Mouse (Mus musculus) neural tube, embryonic 14.5 days (tissue): ENCODE data around the gene Sh2b1. TPM values are rescaled to one million over a fixed set of nuclear protein-coding genes. Genes with fewer than 3 reads are reported as not detected.

Source experiments
- ATAC-seq: fragments of 200-750 bp; cut with Nextera tagmentation; 2 replicates; pipeline ENCODE4 v1.8.0; 2017; ENCODE audit warnings: low read depth, mild to moderate bottlenecking, moderate TSS enrichment, moderate library complexity
- H3K27ac ChIP-seq: fragments of 300-500 bp; sonication (generic); 2 replicates; pipeline ENCODE4 v1.5.1; 2014; ENCODE audit warnings: low read depth, mild to moderate bottlenecking, control low read depth, low read length, moderate library complexity, mixed read lengths
- H3K27me3 ChIP-seq: fragments of 300-500 bp; sonication (generic); 2 replicates; pipeline ENCODE4 v1.6.1; 2014; ENCODE audit warnings: low read length; ENCODE audit not compliant: control insufficient read depth, insufficient read depth
- H3K36me3 ChIP-seq: fragments of 300-500 bp; sonication (generic); 2 replicates; pipeline ENCODE4 v1.6.1; 2014; ENCODE audit warnings: low read length, mixed read lengths; ENCODE audit not compliant: control insufficient read depth, insufficient read depth
- H3K4me1 ChIP-seq: fragments of 300-500 bp; sonication (generic); 2 replicates; pipeline ENCODE4 v1.6.1; 2014; ENCODE audit warnings: low read length; ENCODE audit not compliant: control insufficient read depth, insufficient read depth
- H3K4me2 ChIP-seq: fragments of 300-500 bp; sonication (generic); 2 replicates; pipeline ENCODE4 v1.6.1; 2014; ENCODE audit warnings: mild to moderate bottlenecking, low read depth, low read length, control low read depth
- H3K4me3 ChIP-seq: fragments of 300-500 bp; sonication (generic); 2 replicates; pipeline ENCODE4 v1.5.1; 2014; ENCODE audit warnings: low read depth, low read length, control low read depth, mixed read lengths
- H3K9ac ChIP-seq: fragments of 300-500 bp; sonication (generic); replicated peaks from 2 replicates; pipeline ENCODE4 v1.6.1; 2014; ENCODE audit warnings: low read depth, mild to moderate bottlenecking, control low read depth, low read length, mixed read lengths
- H3K9me3 ChIP-seq: fragments of 300-500 bp; sonication (generic); 2 replicates; pipeline ENCODE4 v1.6.1; 2016; ENCODE audit warnings: low read length; ENCODE audit not compliant: control insufficient read depth
- WGBS: fragments of 180-500 bp; shearing (Covaris S2); extraction: QIAGEN DNeasy Blood & Tissue Kit; methylation state at CpG from one replicate; pipeline ENCODE4 v1.1.7; 2014; 5-methylcytosine and 5-hydroxymethylcytosine counted together
- polyA plus RNA-seq: library from polyadenylated mRNA; unstranded; fragments of >200 nt; fragmentation: Nextera tagmentation; extraction: Ambion mirVana; gene quantifications from 2 replicates; pipeline ENCODE4 v1.2.1, GENCODE M21; 2014

Sh2b1 gene
- 59.5 and 61.1 TPM in 2 replicates for polyA plus RNA-seq

DNA sequence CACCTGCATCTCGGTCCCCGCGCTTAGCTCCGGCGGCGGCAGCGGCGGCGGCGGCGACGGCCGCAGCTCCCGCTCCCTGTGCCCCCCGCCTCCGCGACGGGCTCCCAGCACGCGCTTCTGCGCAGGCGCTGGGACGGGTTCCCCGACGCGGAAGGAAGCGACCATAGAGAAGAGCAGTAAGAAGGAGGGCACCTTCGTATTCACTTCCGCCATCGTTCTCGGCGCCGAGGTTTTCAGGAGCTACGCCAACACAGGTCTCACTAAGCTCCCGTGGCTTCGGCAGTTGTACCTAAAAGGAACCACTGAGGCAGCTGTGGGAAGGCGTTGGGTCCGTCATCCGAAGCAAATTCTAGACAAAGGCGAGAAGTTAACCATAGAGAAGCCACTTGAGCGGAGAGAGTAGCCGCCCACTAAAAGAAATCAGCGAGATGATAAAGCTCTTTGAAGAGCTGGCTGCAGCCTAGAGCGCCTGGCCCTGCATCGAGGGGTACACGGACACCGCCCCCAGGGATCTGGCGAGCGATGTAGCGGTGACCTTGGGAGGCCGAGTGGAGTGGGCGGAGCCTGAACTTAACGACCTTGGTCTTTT lies at the start of gene Sh2b1:
Gene Sh2b1 (minus strand): TSS at position 432 of the 589 bp plus-strand sequence.
- peaks cover 16% of the 10 kb centered on the region for H3K4me1 ChIP-seq
- peak within 1 kb of the TSS; percentile 91 for H3K27ac ChIP-seq
- under 1% methylated on average over 53 of the region's 53 CpGs for WGBS
- no peaks in the 10 kb centered on the region for H3K27me3 ChIP-seq
- peak within 1 kb of the TSS; percentile 96 for H3K9ac ChIP-seq
- H3K4me2 ChIP-seq, result peak within 1 kb of the TSS; percentile 87
- ATAC-seq, result peak; percentile 93
- H3K9me3 ChIP-seq, result no peaks in the 10 kb centered on the region
- H3K36me3 ChIP-seq, result peaks cover 18% of the 10 kb centered on the region
- peak within 1 kb of the TSS; percentile 83 for H3K4me3 ChIP-seq

DNA sequence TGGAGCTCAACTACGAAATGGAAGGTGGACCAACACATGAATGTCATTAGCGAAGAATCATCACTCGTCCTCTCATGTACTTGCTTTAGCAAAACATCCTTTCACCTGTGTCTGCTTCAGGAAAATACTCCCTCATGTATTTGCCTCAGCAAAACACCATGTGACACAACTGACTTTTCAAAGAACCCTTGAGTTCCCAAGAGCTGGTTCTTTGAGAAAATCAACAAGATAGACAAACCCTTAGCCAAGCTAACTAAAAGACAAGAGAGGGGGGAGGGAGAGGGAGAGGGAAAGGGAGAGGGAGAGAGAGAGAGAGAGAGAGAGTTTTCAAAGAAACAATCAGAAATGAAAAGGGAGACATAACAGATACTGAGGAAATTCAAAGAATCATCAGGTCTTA lies 48.1 kb upstream of the Sh2b1 start:
- H3K9me3 ChIP-seq, result no peaks in the 10 kb centered on the region
- no peak overlapping the region for H3K4me2 ChIP-seq
- H3K36me3 ChIP-seq, result no peaks in the 10 kb centered on the region
- WGBS, result 79% methylated on average over 3 of the region's 3 CpGs
- no peaks in the 10 kb centered on the region for H3K4me1 ChIP-seq
- no peaks in the 10 kb centered on the region for H3K27me3 ChIP-seq
- no peak overlapping the region for H3K27ac ChIP-seq
- ATAC-seq, result no peak
- H3K4me3 ChIP-seq, result no peak overlapping the region
- H3K9ac ChIP-seq, result no peak overlapping the region

DNA sequence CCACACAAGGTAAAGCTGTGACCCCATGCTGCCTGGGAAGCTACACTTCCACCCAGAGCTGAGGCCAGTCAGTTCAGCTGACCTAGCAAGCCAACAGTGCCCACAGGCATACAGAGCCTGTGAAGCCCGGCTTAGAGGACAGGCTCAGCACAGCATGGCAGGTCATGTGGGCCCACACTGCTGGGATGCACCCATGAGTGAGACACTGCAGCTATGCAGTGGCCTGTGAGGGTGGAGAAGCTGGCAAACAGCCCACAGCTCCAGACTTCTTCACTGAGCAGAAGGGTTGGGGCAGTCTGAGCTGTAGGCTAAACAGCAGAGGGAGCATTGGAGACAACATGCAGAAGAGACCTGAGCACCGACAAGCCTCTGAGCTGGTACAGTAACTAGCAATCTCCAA lies 44.3 kb upstream of the Sh2b1 start:
- no peak for ATAC-seq
- H3K36me3 ChIP-seq, result no peaks in the 10 kb centered on the region
- no peak overlapping the region for H3K4me2 ChIP-seq
- no peaks in the 10 kb centered on the region for H3K27me3 ChIP-seq
- H3K9me3 ChIP-seq, result no peaks in the 10 kb centered on the region
- no peak overlapping the region for H3K27ac ChIP-seq
- no peak overlapping the region for H3K9ac ChIP-seq
- H3K4me3 ChIP-seq, result no peak overlapping the region
- no peaks in the 10 kb centered on the region for H3K4me1 ChIP-seq
- WGBS, result 76% methylated on average over 2 of the region's 2 CpGs

DNA sequence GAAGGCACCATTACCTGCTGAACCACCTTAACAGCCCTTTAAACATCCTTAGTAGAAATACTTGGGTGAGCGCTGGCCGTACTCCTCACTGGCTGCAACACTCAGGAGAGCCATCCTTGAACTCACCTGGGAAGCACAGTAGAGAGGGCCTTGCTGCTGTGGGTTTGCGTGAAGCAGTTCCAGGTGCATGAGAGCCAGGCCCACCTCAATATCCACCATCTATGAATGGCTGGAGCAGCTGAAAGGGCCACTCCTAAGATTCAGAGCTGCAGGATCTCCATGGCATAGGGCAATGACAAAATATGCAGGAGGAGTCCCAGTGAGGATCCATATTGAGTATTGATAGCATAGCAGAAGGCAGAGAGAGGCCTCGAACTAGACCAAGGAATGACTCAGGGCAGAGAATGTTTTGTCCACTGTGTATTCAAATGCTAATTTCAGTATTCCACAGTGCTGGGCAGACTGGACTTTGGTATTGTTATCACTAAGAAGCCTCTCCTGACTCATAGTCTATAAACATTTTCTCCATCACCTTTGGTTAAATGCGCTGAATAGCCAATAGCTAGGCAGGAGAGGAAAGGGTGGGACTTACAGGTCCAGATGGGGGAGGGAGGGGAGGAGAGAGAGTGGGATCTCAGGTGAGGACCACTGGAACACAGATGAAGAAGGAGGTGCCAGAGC lies 43.2 kb upstream of the Sh2b1 start:
- no peak overlapping the region for H3K4me3 ChIP-seq
- H3K4me1 ChIP-seq, result no peaks in the 10 kb centered on the region
- H3K36me3 ChIP-seq, result no peaks in the 10 kb centered on the region
- no peaks in the 10 kb centered on the region for H3K27me3 ChIP-seq
- 81% methylated on average over 5 of the region's 5 CpGs for WGBS
- no peak for ATAC-seq
- H3K9me3 ChIP-seq, result no peaks in the 10 kb centered on the region
- no peak overlapping the region for H3K9ac ChIP-seq
- H3K27ac ChIP-seq, result no peak overlapping the region
- no peak overlapping the region for H3K4me2 ChIP-seq

DNA sequence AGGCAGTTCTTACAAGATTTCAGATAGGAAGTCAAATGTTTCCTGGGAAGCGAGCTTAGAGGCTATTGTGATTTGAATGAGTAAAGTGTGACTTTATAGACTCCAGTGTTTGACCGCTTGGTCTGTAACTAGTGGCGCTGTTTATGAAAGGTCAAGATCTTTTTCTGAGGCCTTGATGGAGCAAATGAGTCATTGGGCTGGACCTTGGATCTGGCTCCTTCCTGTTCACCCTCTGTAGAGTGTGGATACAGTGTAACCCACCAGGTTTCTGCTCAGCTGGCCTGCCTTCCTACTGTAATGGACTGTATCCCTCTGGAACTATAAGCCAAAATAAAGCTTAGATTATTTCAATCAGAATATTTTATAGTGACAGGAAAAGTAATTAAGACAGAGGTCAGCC lies 36.1 kb upstream of the Sh2b1 start:
- H3K9me3 ChIP-seq, result no peaks in the 10 kb centered on the region
- no peak for ATAC-seq
- H3K4me2 ChIP-seq, result no peak overlapping the region
- H3K4me3 ChIP-seq, result no peak overlapping the region
- H3K36me3 ChIP-seq, result no peaks in the 10 kb centered on the region
- H3K4me1 ChIP-seq, result no peaks in the 10 kb centered on the region
- H3K9ac ChIP-seq, result no peak overlapping the region
- H3K27ac ChIP-seq, result no peak overlapping the region
- no peaks in the 10 kb centered on the region for H3K27me3 ChIP-seq
- 85% methylated on average over 3 of the region's 3 CpGs for WGBS

DNA sequence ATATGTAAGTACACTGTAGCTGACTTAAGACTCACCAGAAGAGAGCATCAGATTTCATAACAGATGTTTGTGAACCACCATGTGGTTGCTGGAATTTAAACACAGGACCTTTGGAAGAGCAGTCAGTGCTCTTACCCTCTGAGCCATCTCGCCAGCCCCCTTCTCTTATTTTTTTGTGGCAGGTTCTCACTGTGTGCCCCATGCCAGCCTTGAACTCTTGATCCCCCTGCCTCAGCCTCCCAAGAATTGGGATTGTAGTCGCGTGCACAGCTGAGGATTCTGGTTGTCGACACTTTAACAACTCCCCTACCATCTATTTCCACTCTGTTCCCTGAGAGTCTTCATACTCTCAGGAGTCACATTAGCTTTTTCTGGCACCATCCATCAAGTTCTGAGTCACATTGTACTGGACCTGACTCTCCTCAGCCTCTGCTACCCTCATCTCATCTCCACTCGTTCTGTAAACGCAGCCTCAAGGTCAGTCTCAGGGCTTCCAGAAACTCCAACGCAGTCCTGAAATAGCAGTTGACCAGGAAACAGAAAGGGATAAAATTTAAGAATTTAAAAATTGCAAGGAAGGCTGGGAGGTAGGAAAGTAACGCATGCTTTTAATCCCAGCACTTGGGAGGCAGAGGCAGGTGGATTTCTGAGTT lies 32.0 kb upstream of the Sh2b1 start:
- H3K4me1 ChIP-seq, result peaks cover 4% of the 10 kb centered on the region; the same call in 1 of the 2 replicates
- H3K36me3 ChIP-seq, result no peaks in the 10 kb centered on the region
- no peak for ATAC-seq
- H3K27me3 ChIP-seq, result no peaks in the 10 kb centered on the region
- no peak overlapping the region for H3K9ac ChIP-seq
- no peak overlapping the region for H3K27ac ChIP-seq
- WGBS, result 85% methylated on average over 8 of the region's 8 CpGs
- no peak overlapping the region for H3K4me2 ChIP-seq
- H3K4me3 ChIP-seq, result no peak overlapping the region
- H3K9me3 ChIP-seq, result no peaks in the 10 kb centered on the region

DNA sequence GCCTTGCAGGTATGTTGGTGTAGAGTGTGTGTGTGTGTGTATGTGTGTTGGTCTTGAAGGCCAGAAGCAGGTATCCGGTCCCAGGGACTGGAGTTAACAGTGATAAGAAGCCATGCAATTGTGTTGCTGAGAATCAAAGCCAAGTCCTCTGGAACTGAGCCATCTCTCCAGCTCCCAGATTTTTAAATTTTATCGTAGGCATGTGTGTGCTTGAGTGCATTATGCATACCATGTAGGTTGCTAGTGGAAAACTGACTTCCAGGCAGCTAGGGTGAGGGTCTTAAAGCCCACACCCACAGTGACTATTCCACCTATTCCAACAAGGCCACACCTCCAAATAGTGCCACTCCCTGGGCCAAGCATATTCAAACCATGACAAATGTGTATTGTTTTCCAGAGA lies 29.7 kb upstream of the Sh2b1 start:
- no peaks in the 10 kb centered on the region for H3K9me3 ChIP-seq
- ATAC-seq, result no peak
- no peaks in the 10 kb centered on the region for H3K27me3 ChIP-seq
- H3K4me1 ChIP-seq, result peaks cover 10% of the 10 kb centered on the region
- no peak overlapping the region for H3K4me3 ChIP-seq
- no peak overlapping the region for H3K4me2 ChIP-seq
- H3K9ac ChIP-seq, result no peak overlapping the region
- H3K36me3 ChIP-seq, result peaks cover 13% of the 10 kb centered on the region
- WGBS, result 92% methylated on average over 2 of the region's 2 CpGs
- H3K27ac ChIP-seq, result no peak overlapping the region

DNA sequence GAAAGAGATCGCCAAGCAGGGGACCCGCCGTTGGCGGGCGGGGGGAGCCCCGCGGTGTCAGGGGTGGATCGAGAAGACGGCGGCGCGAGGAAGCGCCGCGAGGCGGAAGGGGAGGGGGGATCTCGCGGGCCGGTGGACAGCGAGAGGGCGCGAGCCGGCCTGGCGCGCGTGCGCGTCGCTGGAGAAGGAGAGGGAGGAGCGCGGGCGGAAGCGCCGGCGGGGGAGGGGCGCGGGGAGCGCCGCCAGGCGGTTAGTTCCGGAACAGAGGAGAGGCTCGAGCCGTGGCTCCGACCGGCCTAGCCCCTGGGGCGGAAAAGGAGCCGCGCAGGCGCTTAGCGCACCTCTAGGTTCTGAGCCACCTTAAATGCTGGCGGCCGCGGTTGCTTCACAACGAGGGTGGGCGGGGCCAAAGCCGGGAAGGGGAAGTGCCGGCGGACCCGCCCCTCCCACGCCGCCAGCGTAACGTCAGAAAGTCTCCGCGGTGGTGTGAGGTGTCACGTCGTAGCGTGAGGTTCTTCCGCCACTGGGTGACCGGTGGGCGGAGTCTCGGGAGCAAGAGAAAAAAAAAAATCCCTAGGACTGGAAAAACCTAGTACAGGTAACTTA lies 28.2 kb upstream of the Sh2b1 start, which contains the start of gene Atxn2l:
Gene Atxn2l (minus strand): TSS at position 165 of the 606 bp plus-strand sequence.
- under 1% methylated on average over 63 of the region's 72 CpGs for WGBS
- Histone ChIP-seq H3K4me1 (peaks cover 10% of the 10 kb centered on the region), H3K9ac (peak within 1 kb of the TSS; percentile 100), H3K4me3 (peak within 1 kb of the TSS; percentile 100), H3K27me3 (no peaks in the 10 kb centered on the region), H3K27ac (peak within 1 kb of the TSS; percentile 99), H3K4me2 (peak within 1 kb of the TSS; percentile 62), H3K9me3 (no peaks in the 10 kb centered on the region), H3K36me3 (peaks cover 27% of the 10 kb centered on the region)
- ATAC-seq, result peak; percentile 85

DNA sequence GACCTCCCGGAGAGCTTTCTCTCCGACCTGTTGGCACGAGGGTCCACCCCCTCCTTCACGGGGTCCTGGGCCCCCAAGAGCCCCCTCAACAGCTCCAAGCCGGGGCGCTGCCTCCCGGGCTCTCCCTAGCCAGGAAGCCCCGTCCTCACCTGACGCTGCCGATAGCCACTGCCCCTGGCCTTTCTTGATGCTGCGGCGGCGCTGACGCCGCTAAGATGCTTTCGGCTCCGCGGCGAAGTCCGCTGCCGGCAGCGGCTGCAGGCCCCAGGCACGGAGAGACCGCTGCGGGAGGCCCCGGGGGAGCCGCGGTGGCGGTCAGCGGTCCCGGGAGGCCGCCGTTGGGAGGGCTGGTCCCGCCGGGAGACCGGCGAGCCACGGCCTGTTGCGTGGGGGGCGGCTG lies 27.5 kb upstream of the Sh2b1 start:
- Histone ChIP-seq H3K4me3 (peak overlapping the region; percentile 100), H3K4me1 (peaks cover 10% of the 10 kb centered on the region), H3K9ac (peak overlapping the region; percentile 100), H3K27ac (peak overlapping the region; percentile 99), H3K27me3 (no peaks in the 10 kb centered on the region), H3K9me3 (no peaks in the 10 kb centered on the region), H3K36me3 (peaks cover 33% of the 10 kb centered on the region), H3K4me2 (peak overlapping the region; percentile 43)
- no peak for ATAC-seq
- under 1% methylated on average over 39 of the region's 40 CpGs for WGBS
